Mouse (Mus musculus) liver, postnatal 0 days (tissue): ENCODE results near the gene Abcg4.
A peak's percentile ranks its signal among the peaks of the same experiment; 100 is the strongest.

ENCODE experiments used
- CTCF ChIP-seq: sonication (generic); IDR thresholded peaks from 2 replicates; pipeline ENCODE4 v1.5.1; 2016; ENCODE audit warnings: antibody characterized with exemption, low read depth
- EP300 ChIP-seq: IDR thresholded peaks from 2 replicates; pipeline ENCODE4 v1.6.1; 2016; ENCODE audit warnings: antibody characterized with exemption, low read depth, mild to moderate bottlenecking

DNA sequence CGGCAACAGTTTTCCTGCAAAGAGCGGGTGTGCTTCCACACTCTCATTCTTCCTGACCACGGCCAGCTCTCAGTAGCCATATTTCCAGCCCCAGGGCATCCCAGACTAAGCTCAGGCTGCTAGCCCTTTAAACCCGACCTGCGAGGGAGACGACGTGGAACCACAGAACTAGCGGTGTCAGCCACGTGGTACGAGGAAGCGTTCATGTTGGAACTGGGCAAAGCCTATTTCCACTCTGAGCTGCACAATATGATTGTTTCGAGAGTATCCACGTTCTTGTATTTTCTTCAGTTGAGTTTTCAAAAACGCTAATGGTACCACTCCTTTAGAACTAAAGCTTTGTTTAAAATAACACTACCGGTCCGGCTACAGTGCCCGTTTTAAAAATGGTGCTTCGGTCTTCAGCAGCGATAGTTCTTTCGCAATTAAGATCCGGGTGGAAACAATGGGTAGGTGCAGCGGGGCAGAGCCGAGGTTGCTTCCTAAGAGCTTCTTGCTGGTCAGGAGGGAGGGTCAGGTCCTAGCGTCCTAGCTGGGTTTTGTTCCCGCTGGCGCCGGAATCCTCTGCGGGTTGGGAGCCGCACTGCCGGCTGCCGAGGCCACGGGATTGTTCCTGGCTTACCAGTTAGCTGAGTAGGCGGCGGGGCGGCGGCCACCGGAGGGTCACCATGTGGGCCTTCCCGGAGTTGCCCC lies 38.1 kb upstream of the Abcg4 start:
- TF ChIP-seq EP300 (peak; percentile 56), CTCF (no peak)
